14 mouse cellular contexts compared by ENCODE assay signal in genomic region chr13:111384011-111384985, GRCm38 (mm10).
A peak's percentile ranks its signal among the peaks of the same experiment; 100 is the strongest.
DNase-seq lines count a peak whose midpoint lies in the region; ATAC-seq lines count a peak whose summit lies in the region.
"Had no signal": no experiment of that assay in that cellular context is flagged by ENCODE, and none has a peak within 500 bp of the region (broad histone marks: within the 10 kb centered on the region; RNA-seq: fewer than 3 reads in every experiment).

No protein-coding gene starts in this region.

- H3K9me3 ChIP-seq in embryonic facial prominence, embryonic 14.5 days (ENCODE audit: control insufficient read depth, low read length), result no peaks in the 10 kb centered on the region
- no peaks in the 10 kb centered on the region for H3K9me3 ChIP-seq in embryonic facial prominence, embryonic 10.5 days
- H3K9me3 ChIP-seq in hindbrain, embryonic 16.5 days (ENCODE audit: control insufficient read depth, low read length), result no peaks in the 10 kb centered on the region
- H3K9me3 ChIP-seq in hindbrain, embryonic 12.5 days (replicated peaks), result no peaks in the 10 kb centered on the region
- no peaks in the 10 kb centered on the region; the same call in 1 of the 2 replicates for H3K9me3 ChIP-seq in lung, embryonic 16.5 days (ENCODE audit: control insufficient read depth, low read length)
- H3K9me3 ChIP-seq: G1E; limb, embryonic 12.5 days had no signal

- no peak overlapping the region for H3K4me2 ChIP-seq in embryonic facial prominence, embryonic 14.5 days (ENCODE audit: low read depth, low read length)
- no peak overlapping the region for H3K4me2 ChIP-seq in hindbrain, embryonic 16.5 days (ENCODE audit: low read length)
- H3K4me2 ChIP-seq in hindbrain, embryonic 12.5 days (replicated peaks), result no peak overlapping the region
- H3K4me2 ChIP-seq in lung, embryonic 16.5 days (ENCODE audit: low read depth, low read length), result 0 out of 2 replicates have a peak overlapping the region, but pooled peaks have one; percentile 1
- H3K4me2 ChIP-seq: limb, embryonic 12.5 days; neural tube, embryonic 15.5 days had no signal

- H3K4me3 ChIP-seq in embryonic facial prominence, embryonic 14.5 days (ENCODE audit: low read depth, low read length), result no peak overlapping the region
- H3K4me3 ChIP-seq in embryonic facial prominence, embryonic 10.5 days, result no peak overlapping the region
- H3K4me3 ChIP-seq in hindbrain, embryonic 16.5 days (ENCODE audit: low read length), result no peak overlapping the region
- no peak overlapping the region for H3K4me3 ChIP-seq in hindbrain, embryonic 12.5 days
- H3K4me3 ChIP-seq in lung, embryonic 16.5 days (ENCODE audit: low read length), result no peak overlapping the region
- H3K4me3 ChIP-seq: limb, embryonic 12.5 days; neural tube, embryonic 15.5 days had no signal

- WGBS in embryonic facial prominence, embryonic 14.5 days, result 61% methylated on average over 12 of the region's 12 CpGs
- 91% methylated on average over 12 of the region's 12 CpGs for WGBS in embryonic facial prominence, embryonic 10.5 days
- WGBS in hindbrain, embryonic 16.5 days, result 60% methylated on average over 12 of the region's 12 CpGs
- WGBS in hindbrain, embryonic 12.5 days, result 81% methylated on average over 12 of the region's 12 CpGs
- WGBS in lung, embryonic 16.5 days, result 42% methylated on average over 12 of the region's 12 CpGs

- H3K36me3 ChIP-seq in embryonic facial prominence, embryonic 14.5 days (ENCODE audit: control insufficient read depth, insufficient read depth, low read length), result no peaks in the 10 kb centered on the region
- H3K36me3 ChIP-seq in embryonic facial prominence, embryonic 10.5 days (replicated peaks), result no peaks in the 10 kb centered on the region
- H3K36me3 ChIP-seq in hindbrain, embryonic 16.5 days (ENCODE audit: control insufficient read depth, insufficient read depth, low read length), result no peaks in the 10 kb centered on the region
- no peaks in the 10 kb centered on the region for H3K36me3 ChIP-seq in hindbrain, embryonic 12.5 days
- no peaks in the 10 kb centered on the region for H3K36me3 ChIP-seq in lung, embryonic 16.5 days (ENCODE audit: control insufficient read depth, insufficient read depth, low read length)
- H3K36me3 ChIP-seq: G1E; limb, embryonic 12.5 days; neural tube, embryonic 15.5 days had no signal

- H3K4me1 ChIP-seq in embryonic facial prominence, embryonic 14.5 days (ENCODE audit: control insufficient read depth, insufficient read depth, low read length), result no peaks in the 10 kb centered on the region
- no peaks in the 10 kb centered on the region for H3K4me1 ChIP-seq in embryonic facial prominence, embryonic 10.5 days
- no peaks in the 10 kb centered on the region for H3K4me1 ChIP-seq in hindbrain, embryonic 16.5 days (ENCODE audit: control insufficient read depth, insufficient read depth, low read depth, low read length)
- no peaks in the 10 kb centered on the region for H3K4me1 ChIP-seq in hindbrain, embryonic 12.5 days
- peaks cover 6% of the 10 kb centered on the region; the same call in 1 of the 2 replicates for H3K4me1 ChIP-seq in lung, embryonic 16.5 days (replicated peaks; ENCODE audit: control insufficient read depth, insufficient read depth, low read length)
- H3K4me1 ChIP-seq: limb, embryonic 12.5 days; neural tube, embryonic 15.5 days had no signal

- no peak overlapping the region for H3K27ac ChIP-seq in embryonic facial prominence, embryonic 14.5 days (replicated peaks; ENCODE audit: low read depth, low read length)
- no peak overlapping the region for H3K27ac ChIP-seq in embryonic facial prominence, embryonic 10.5 days (replicated peaks)
- H3K27ac ChIP-seq in hindbrain, embryonic 16.5 days (ENCODE audit: low read depth, low read length), result no peak overlapping the region
- no peak overlapping the region for H3K27ac ChIP-seq in hindbrain, embryonic 12.5 days
- H3K27ac ChIP-seq in lung, embryonic 16.5 days (ENCODE audit: low read length), result peak overlapping the region; percentile 45; the same call in 1 of the 2 replicates
- H3K27ac ChIP-seq: limb, embryonic 12.5 days; neural tube, embryonic 15.5 days had no signal

- H3K27me3 ChIP-seq in embryonic facial prominence, embryonic 14.5 days (replicated peaks; ENCODE audit: control insufficient read depth, insufficient read depth, low read length), result no peaks in the 10 kb centered on the region
- no peaks in the 10 kb centered on the region for H3K27me3 ChIP-seq in embryonic facial prominence, embryonic 10.5 days (replicated peaks; ENCODE audit: low read depth, poor library complexity, severe bottlenecking)
- no peaks in the 10 kb centered on the region for H3K27me3 ChIP-seq in hindbrain, embryonic 16.5 days (replicated peaks; ENCODE audit: control insufficient read depth, insufficient read depth, low read length)
- H3K27me3 ChIP-seq in hindbrain, embryonic 12.5 days, result no peaks in the 10 kb centered on the region
- H3K27me3 ChIP-seq in lung, embryonic 16.5 days (ENCODE audit: control insufficient read depth, insufficient read depth, low read depth, low read length), result no peaks in the 10 kb centered on the region
- H3K27me3 ChIP-seq: neural tube, embryonic 15.5 days had no signal

- no peak overlapping the region for H3K9ac ChIP-seq in embryonic facial prominence, embryonic 14.5 days (ENCODE audit: low read depth, low read length)
- no peak overlapping the region for H3K9ac ChIP-seq in hindbrain, embryonic 16.5 days (ENCODE audit: low read depth, low read length)
- no peak overlapping the region for H3K9ac ChIP-seq in hindbrain, embryonic 12.5 days
- no peak overlapping the region for H3K9ac ChIP-seq in lung, embryonic 16.5 days (ENCODE audit: low read length)
- H3K9ac ChIP-seq: limb, embryonic 12.5 days; neural tube, embryonic 15.5 days had no signal

- DNase-seq in embryonic facial prominence, embryonic 14.5 days (ENCODE audit: low spot score), result peak; percentile 79
- DNase-seq in embryonic facial prominence, embryonic 10.5 days (ENCODE audit: low spot score), result no peak
- no peak for DNase-seq in lung, postnatal 36 days
- peak; percentile 12 to 18 for DNase-seq in cerebellum, postnatal 25 days
- DNase-seq in urinary bladder, postnatal 4 days (ENCODE audit: low spot score in 2 of 2), result no peak
- DNase-seq: gastrocnemius, postnatal 14 days; lung, adult 18-20 months; thymus, postnatal 4 days had no signal

- ATAC-seq in embryonic facial prominence, embryonic 14.5 days (ENCODE audit: low read depth), result no peak
- peak; percentile 50; the same call in 1 of the 2 replicates for ATAC-seq in hindbrain, embryonic 16.5 days
- ATAC-seq in hindbrain, embryonic 12.5 days (ENCODE audit: low FRiP score), result no peak
- ATAC-seq in lung, embryonic 16.5 days (ENCODE audit: low read depth), result peak; percentile 84

Comparison
In these comparisons a context has a peak if more than half of its experiments do, and no peak if none do; other contexts are left out.
1. ATAC-seq: peak in hindbrain, embryonic 16.5 days (single experiment) and lung, embryonic 16.5 days (single experiment); none in embryonic facial prominence, embryonic 14.5 days (single experiment) and hindbrain, embryonic 12.5 days (single experiment).
2. DNase-seq: peak in embryonic facial prominence, embryonic 14.5 days (single experiment) and cerebellum, postnatal 25 days (2 of 2); none in embryonic facial prominence, embryonic 10.5 days (single experiment), lung, postnatal 36 days (single experiment) and urinary bladder, postnatal 4 days (0 of 2).